Mouse (Mus musculus): ENCODE results near the gene Snrk. TPM values are rescaled to one million over a fixed set of nuclear protein-coding genes. Genes with fewer than 3 reads are reported as not detected.

Gene Snrk
- polyA plus RNA-seq, 1 experiment from 2014 or later, result 34.1 TPM

DNA sequence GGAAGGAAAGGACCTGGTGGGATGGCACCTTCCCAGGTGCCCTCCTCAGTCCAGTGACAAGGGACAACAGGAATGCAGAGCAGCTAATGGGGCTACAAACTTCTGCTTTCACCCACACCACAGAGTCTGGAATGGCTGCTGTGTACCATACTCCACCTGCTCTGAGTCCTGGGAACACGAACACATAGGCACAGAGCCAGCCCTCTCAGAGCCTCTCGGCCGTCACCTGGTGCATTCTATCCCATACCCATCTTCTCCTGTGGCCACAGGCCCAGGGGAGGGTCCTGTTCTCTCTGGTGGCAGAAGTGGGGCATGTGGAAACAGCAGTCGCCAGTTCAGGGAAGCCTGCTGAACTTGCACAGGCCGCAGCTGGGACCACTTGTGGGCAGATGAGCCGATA, 57.7 kb downstream of the Snrk start:
- H3K9ac ChIP-seq (ENCODE audit: low read depth, low read length), result no peak overlapping the region
- no peaks in the 10 kb centered on the region; the same call in 1 of the 2 replicates for H3K4me1 ChIP-seq (replicated peaks; ENCODE audit: control insufficient read depth, insufficient read depth, low read length)
- no peak for DNase-seq (ENCODE audit: low spot score)
- no peaks in the 10 kb centered on the region; the same call in 1 of the 2 replicates for H3K36me3 ChIP-seq (ENCODE audit: control insufficient read depth, insufficient read depth, low read length)
- H3K27ac ChIP-seq (ENCODE audit: low read depth, low read length), result no peak overlapping the region
- no peak overlapping the region for H3K4me2 ChIP-seq
- H3K9me3 ChIP-seq (ENCODE audit: control insufficient read depth, low read length), result no peaks in the 10 kb centered on the region
- no peaks in the 10 kb centered on the region for H3K27me3 ChIP-seq (replicated peaks; ENCODE audit: control insufficient read depth, insufficient read depth, low read length)
- 87% methylated on average over 6 of the region's 6 CpGs for WGBS
- H3K4me3 ChIP-seq (ENCODE audit: low read depth, low read length), result no peak overlapping the region
- ATAC-seq (replicated peaks; ENCODE audit: low FRiP score), result no peak

- no peak for ATAC-seq (replicated peaks; ENCODE audit: low FRiP score)
- no peak overlapping the region for H3K27ac ChIP-seq (ENCODE audit: low read depth, low read length)
- 70% methylated on average over 7 of the region's 7 CpGs for WGBS
These were observed 60.5 kb downstream of the Snrk start for GRCm38 (mm10) chr9:122177256-122178220.

DNA sequence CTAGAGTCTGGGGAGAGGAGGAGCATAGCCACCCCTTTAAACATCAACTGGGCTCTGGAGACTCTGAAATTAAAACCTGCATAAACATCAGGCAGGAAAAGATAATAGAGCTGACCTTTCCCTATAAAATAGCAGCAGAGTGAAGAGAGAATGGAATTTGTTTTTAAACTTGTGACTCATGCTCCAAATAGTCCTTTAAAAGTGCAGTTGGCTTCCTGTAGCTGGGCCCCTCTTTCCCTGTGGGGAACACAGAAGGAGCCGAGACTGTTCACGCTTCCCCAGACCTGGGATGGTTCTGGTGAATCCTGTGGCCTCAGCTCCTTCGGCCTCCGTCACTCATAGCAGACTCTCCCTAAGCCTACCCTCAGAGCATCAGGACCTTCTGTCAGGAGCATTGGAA, 61.4 kb downstream of the Snrk start:
- Histone ChIP-seq H3K4me2 (no peak overlapping the region), H3K9ac (ENCODE audit: low read depth, low read length) (no peak overlapping the region), H3K36me3 (ENCODE audit: control insufficient read depth, insufficient read depth, low read length) (no peaks in the 10 kb centered on the region), H3K27me3 (replicated peaks; ENCODE audit: control insufficient read depth, insufficient read depth, low read length) (no peaks in the 10 kb centered on the region), H3K4me3 (ENCODE audit: low read depth, low read length) (no peak overlapping the region), H3K27ac (ENCODE audit: low read depth, low read length) (no peak overlapping the region), H3K4me1 (replicated peaks; ENCODE audit: control insufficient read depth, insufficient read depth, low read length) (no peaks in the 10 kb centered on the region; the same call in 1 of the 2 replicates), H3K9me3 (ENCODE audit: control insufficient read depth, low read length) (no peaks in the 10 kb centered on the region)
- DNase-seq (ENCODE audit: low spot score), result no peak
- 61% methylated on average over 4 of the region's 4 CpGs for WGBS
- ATAC-seq (replicated peaks; ENCODE audit: low FRiP score), result no peak

More at GRCm38 (mm10) chr9:122177256-122178220, 60.5 kb downstream of the Snrk start:
- Histone ChIP-seq H3K36me3 (ENCODE audit: control insufficient read depth, insufficient read depth, low read length) (no peaks in the 10 kb centered on the region), H3K4me3 (ENCODE audit: low read depth, low read length) (no peak overlapping the region), H3K4me2 (no peak overlapping the region), H3K27me3 (replicated peaks; ENCODE audit: control insufficient read depth, insufficient read depth, low read length) (no peaks in the 10 kb centered on the region), H3K9ac (ENCODE audit: low read depth, low read length) (no peak overlapping the region), H3K4me1 (replicated peaks; ENCODE audit: control insufficient read depth, insufficient read depth, low read length) (no peaks in the 10 kb centered on the region; the same call in 1 of the 2 replicates), H3K9me3 (ENCODE audit: control insufficient read depth, low read length) (no peaks in the 10 kb centered on the region)
- no peak for DNase-seq (ENCODE audit: low spot score)

GRCm38 (mm10) chr9:122180105-122180504, 63.0 kb downstream of the Snrk start:
- Histone ChIP-seq H3K9ac (ENCODE audit: low read depth, low read length) (no peak overlapping the region), H3K4me1 (replicated peaks; ENCODE audit: control insufficient read depth, insufficient read depth, low read length) (no peaks in the 10 kb centered on the region; the same call in 1 of the 2 replicates), H3K27me3 (replicated peaks; ENCODE audit: control insufficient read depth, insufficient read depth, low read length) (no peaks in the 10 kb centered on the region), H3K36me3 (ENCODE audit: control insufficient read depth, insufficient read depth, low read length) (no peaks in the 10 kb centered on the region), H3K4me3 (ENCODE audit: low read depth, low read length) (no peak overlapping the region), H3K4me2 (no peak overlapping the region), H3K9me3 (ENCODE audit: control insufficient read depth, low read length) (no peaks in the 10 kb centered on the region), H3K27ac (ENCODE audit: low read depth, low read length) (no peak overlapping the region)
- WGBS, result 74% methylated on average over 3 of the region's 3 CpGs
- ATAC-seq (replicated peaks; ENCODE audit: low FRiP score) (no peak), DNase-seq (ENCODE audit: low spot score) (no peak)

GRCm38 (mm10) chr9:122183074-122183473, 66.0 kb downstream of the Snrk start:
- no peak overlapping the region for H3K9ac ChIP-seq (ENCODE audit: low read depth, low read length)
- 82% methylated on average over 4 of the region's 4 CpGs for WGBS
- no peak overlapping the region for H3K27ac ChIP-seq (ENCODE audit: low read depth, low read length)
- no peaks in the 10 kb centered on the region; the same call in 1 of the 2 replicates for H3K4me1 ChIP-seq (replicated peaks; ENCODE audit: control insufficient read depth, insufficient read depth, low read length)
- no peaks in the 10 kb centered on the region for H3K9me3 ChIP-seq (ENCODE audit: control insufficient read depth, low read length)
- DNase-seq (ENCODE audit: low spot score) (no peak), ATAC-seq (replicated peaks; ENCODE audit: low FRiP score) (no peak)
- H3K36me3 ChIP-seq (ENCODE audit: control insufficient read depth, insufficient read depth, low read length), result no peaks in the 10 kb centered on the region
- no peak overlapping the region for H3K4me3 ChIP-seq (ENCODE audit: low read depth, low read length)
- no peaks in the 10 kb centered on the region for H3K27me3 ChIP-seq (replicated peaks; ENCODE audit: control insufficient read depth, insufficient read depth, low read length)
- H3K4me2 ChIP-seq, result no peak overlapping the region

DNA sequence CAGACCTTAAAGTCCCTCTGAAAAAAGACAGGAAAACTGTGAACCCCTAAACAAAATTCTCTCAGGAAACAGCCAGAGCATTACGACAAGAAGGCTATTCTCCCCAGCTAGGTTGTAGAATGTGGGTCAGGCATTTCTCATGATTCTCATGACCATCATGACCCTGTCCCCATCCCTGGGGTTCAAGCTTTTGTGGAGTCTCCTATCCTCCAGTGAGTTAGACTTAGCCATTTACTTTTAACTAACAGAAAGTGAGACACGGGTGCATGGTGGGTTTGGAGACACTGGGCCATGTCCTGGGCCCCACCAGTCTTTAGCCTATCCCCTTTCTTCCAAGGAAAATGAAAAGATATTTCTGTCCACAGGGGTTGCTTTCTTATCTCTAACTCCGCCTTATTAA, 67.3 kb downstream of the Snrk start:
- Histone ChIP-seq H3K9me3 (ENCODE audit: control insufficient read depth, low read length) (no peaks in the 10 kb centered on the region), H3K4me1 (replicated peaks; ENCODE audit: control insufficient read depth, insufficient read depth, low read length) (no peaks in the 10 kb centered on the region), H3K27ac (ENCODE audit: low read depth, low read length) (no peak overlapping the region), H3K9ac (ENCODE audit: low read depth, low read length) (no peak overlapping the region), H3K4me3 (ENCODE audit: low read depth, low read length) (no peak overlapping the region), H3K4me2 (no peak overlapping the region), H3K36me3 (ENCODE audit: control insufficient read depth, insufficient read depth, low read length) (no peaks in the 10 kb centered on the region), H3K27me3 (replicated peaks; ENCODE audit: control insufficient read depth, insufficient read depth, low read length) (no peaks in the 10 kb centered on the region)
- WGBS, result 80% methylated on average over 3 of the region's 3 CpGs
- ATAC-seq (replicated peaks; ENCODE audit: low FRiP score) (no peak), DNase-seq (ENCODE audit: low spot score) (no peak)

DNA sequence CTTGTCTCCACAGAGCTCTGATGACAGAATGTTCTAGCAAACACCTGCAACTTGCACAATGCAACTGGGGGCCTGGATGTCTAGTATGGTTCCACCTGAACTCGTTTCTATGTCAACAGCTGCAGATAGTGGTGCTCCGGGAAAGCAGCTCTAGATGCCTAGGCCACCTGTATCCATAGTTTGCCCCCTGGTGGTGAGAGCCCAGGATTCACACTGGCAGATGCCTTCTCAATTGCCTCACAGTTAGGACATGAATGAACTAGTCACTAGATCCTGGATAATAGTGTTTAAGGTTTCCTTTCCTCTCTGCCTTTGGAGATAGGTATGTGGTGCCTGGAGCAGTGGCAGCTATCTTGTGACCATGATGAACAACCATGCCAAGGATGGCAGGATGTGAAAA, 68.0 kb downstream of the Snrk start:
- H3K4me3 ChIP-seq (ENCODE audit: low read depth, low read length), result no peak overlapping the region
- DNase-seq (ENCODE audit: low spot score) (peak; percentile 66), ATAC-seq (replicated peaks; ENCODE audit: low FRiP score) (no peak)
- no peak overlapping the region for H3K4me2 ChIP-seq
- H3K27ac ChIP-seq (ENCODE audit: low read depth, low read length), result no peak overlapping the region
- no peaks in the 10 kb centered on the region for H3K9me3 ChIP-seq (ENCODE audit: control insufficient read depth, low read length)
- no peaks in the 10 kb centered on the region for H3K36me3 ChIP-seq (ENCODE audit: control insufficient read depth, insufficient read depth, low read length)
- H3K9ac ChIP-seq (ENCODE audit: low read depth, low read length), result no peak overlapping the region
- H3K4me1 ChIP-seq (replicated peaks; ENCODE audit: control insufficient read depth, insufficient read depth, low read length), result no peaks in the 10 kb centered on the region
- H3K27me3 ChIP-seq (replicated peaks; ENCODE audit: control insufficient read depth, insufficient read depth, low read length), result no peaks in the 10 kb centered on the region
- WGBS, result 26% methylated on average over 2 of the region's 2 CpGs

- no peaks in the 10 kb centered on the region for H3K9me3 ChIP-seq (ENCODE audit: control insufficient read depth, low read length)
- DNase-seq (ENCODE audit: low spot score) (no peak), ATAC-seq (replicated peaks; ENCODE audit: low FRiP score) (no peak)
- WGBS, result 87% methylated on average over 6 of the region's 6 CpGs
- H3K4me1 ChIP-seq (replicated peaks; ENCODE audit: control insufficient read depth, insufficient read depth, low read length), result no peaks in the 10 kb centered on the region
- H3K9ac ChIP-seq (ENCODE audit: low read depth, low read length), result no peak overlapping the region
- H3K36me3 ChIP-seq (ENCODE audit: control insufficient read depth, insufficient read depth, low read length), result no peaks in the 10 kb centered on the region
- no peak overlapping the region for H3K4me3 ChIP-seq (ENCODE audit: low read depth, low read length)
- no peaks in the 10 kb centered on the region for H3K27me3 ChIP-seq (replicated peaks; ENCODE audit: control insufficient read depth, insufficient read depth, low read length)
- H3K27ac ChIP-seq (ENCODE audit: low read depth, low read length), result no peak overlapping the region
- no peak overlapping the region for H3K4me2 ChIP-seq
These were observed 68.9 kb downstream of the Snrk start for GRCm38 (mm10) chr9:122185953-122186352.

All from liver, embryonic 11.5 days (tissue).